Mouse (Mus musculus) cerebral cortex, adult 2 months (tissue): Measurements from ENCODE around the gene Cct6b.

Experiments used
- WGBS: fragments of 180-500 bp; shearing (Covaris S2); methylation state at CpG from one replicate; pipeline ENCODE4 v1.1.7; 2018; 5-methylcytosine and 5-hydroxymethylcytosine counted together

Gene Cct6b

DNA sequence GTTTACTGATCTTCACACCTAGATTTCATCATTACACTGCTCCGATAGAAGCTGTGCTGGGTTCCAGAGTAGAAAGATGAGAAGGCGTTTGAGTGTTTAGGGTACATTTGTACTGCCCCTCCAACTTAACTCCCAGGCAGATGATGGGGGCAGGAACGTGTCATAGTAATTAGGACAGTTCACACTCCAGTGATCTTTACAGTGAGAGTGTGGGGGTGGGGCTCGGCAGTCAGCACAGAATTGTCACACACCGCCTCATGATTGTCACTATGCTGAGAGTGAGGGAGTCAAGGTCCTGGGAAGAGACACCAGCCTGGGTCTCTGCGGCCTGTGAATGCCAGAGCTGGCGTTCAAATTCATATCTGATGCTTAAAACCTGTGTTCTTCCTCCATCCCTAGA, 68.2 kb downstream of the Cct6b start:
- WGBS: 72% methylated on average over 7 of the region's 7 CpGs

DNA sequence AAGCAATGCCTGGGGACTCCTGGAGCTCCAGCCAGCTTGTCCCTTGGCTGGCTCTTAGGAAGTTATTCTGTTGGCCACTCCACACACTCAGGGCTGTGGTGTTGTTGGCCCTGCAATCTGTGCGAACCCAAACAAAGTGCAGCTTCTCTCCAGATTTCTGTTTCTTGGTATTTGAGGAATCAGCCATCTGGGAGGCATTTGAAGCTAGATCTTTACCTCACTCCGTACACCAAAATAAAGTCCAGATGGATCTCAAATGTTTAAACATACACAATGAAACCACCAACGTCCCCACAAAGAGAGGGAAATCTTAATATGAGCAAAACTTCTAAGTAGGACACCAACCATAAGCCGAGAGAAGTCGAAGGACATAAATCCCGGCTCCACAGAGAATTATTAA, 71.5 kb downstream of the Cct6b start:
- 44% methylated on average over 6 of the region's 6 CpGs for WGBS

DNA sequence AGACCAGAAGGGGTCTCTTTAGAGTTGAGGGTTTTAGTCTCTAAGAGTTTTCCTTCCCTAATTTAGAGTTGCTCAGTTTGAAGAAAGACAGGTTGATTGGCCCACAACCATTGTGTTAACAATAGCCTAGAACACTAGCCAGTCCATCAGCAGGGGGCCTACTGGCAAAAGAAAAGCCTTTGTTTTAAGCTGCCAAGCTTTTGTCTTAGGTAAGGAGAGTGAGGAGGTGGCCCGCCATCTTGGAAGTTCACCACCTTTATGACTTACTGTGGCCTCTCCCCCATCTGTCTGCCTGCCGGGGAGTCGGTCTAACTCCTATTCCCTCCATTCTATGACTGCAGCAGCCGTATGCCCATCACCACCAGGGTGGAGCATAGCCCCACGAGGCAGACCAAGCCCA, 73.6 kb downstream of the Cct6b start:
- WGBS: 64% methylated on average over 5 of the region's 5 CpGs

DNA sequence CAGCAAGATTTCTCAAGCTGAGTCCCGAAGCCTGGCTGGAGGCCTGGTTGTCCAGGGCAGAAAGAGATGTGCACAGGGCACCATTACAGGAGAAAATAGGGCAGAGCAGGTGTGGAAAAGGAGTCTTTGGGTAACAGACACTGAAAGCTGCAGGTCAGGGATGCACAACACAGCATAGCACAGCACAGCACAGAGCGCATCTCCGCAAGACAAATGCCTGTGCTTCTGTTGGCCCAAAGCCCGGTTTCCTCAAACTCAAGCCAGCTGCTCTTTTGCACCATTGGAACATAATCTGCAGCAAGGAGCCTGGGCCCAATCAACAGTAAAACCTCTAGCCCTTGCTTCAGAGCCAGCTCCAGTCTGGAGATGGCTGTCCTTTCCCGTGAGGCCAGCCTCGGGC, 79.4 kb downstream of the Cct6b start:
- WGBS: 42% methylated on average over 6 of the region's 6 CpGs

DNA sequence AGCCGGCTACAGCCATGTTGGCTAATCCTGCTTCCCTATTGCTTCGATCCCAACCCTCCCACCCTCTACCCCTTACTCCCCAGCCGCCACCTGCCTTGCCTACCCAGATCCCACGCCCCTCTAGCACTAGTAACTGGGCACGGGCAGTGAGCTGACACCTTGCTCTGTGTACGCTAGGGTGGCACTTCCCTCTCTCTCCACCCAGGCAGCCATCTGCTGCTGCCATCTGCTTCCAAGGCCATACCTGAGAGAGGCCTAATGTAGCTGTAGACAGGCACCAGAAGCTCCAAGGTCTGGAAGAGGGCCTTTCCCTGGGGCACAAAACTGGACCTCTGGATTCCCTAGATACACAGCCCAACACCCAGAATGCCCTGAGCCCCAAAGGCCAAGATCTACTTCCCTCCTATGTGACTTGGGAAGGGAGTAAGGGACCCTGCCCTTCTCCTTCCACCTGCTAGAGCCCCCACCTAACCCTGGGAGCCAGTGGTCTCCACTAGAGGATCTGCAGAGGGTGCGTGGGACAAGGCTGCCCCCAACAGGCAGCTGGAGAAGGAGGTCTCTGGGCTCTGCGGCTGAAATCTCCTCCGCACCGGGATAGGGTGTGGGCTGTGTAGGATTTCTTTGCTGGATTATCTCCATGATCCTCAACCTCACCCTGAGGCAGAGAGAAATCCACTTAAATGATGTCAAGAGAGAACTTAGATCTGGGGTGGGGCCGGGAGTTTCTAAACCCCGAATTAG, 80.2 kb downstream of the Cct6b start:
- WGBS: 38% methylated on average over 12 of the region's 12 CpGs

DNA sequence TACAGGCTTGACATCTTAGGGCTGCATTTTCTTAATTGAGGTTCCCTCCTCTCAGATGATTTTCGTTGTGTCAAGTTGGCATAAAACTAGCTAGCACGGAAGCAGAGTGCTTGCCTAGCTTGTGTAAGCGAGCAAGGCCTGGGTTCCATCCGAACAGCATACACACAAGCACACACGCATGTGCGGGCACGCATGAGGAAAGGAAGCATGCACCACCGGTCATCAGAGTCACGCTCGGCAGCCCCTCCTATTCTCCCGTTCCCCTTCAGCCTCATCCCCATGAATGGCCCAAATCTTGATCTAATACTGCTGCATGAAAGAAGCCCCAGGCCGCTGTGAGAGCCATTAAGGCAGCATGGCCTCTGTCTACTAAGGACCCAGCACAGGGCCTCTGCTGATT, 85.6 kb downstream of the Cct6b start:
- 91% methylated on average over 12 of the region's 12 CpGs for WGBS
